Mouse (Mus musculus) C2C12 (cell line): Measurements from ENCODE around the gene Hrasls. TPM values are rescaled to one million over a fixed set of nuclear protein-coding genes. Genes with fewer than 3 reads are reported as not detected.

Experiments used
- H3K27me3 ChIP-seq: one replicate; pipeline ENCODE4 v1.6.1; 2011; ENCODE audit not compliant: control insufficient read depth, insufficient read depth, insufficient read length
- H3K36me3 ChIP-seq: one replicate; pipeline ENCODE4 v1.6.1; 2011; ENCODE audit not compliant: control insufficient read depth, insufficient read depth
- H3K4me3 ChIP-seq: one replicate; pipeline ENCODE4 v1.5.1; 2011; ENCODE audit warnings: mild to moderate bottlenecking, control low read depth; ENCODE audit not compliant: poor library complexity, insufficient read depth, severe bottlenecking
- H3K79me2 ChIP-seq: one replicate; pipeline ENCODE4 v1.6.1; 2011; ENCODE audit not compliant: control insufficient read depth, insufficient read depth
- H3K79me3 ChIP-seq: one replicate; pipeline ENCODE4 v1.6.1; 2011; ENCODE audit warnings: low read depth, control low read depth
- H3ac ChIP-seq: one replicate; pipeline ENCODE3; 2011; ENCODE audit warnings: low read depth; ENCODE audit not compliant: control insufficient read depth, insufficient read length
- CEBPB ChIP-seq: IDR thresholded peaks from one replicate; pipeline ENCODE4 v1.6.1; 2011; ENCODE audit warnings: low read depth, mild to moderate bottlenecking, control low read depth, moderate library complexity
- CTCF ChIP-seq: IDR thresholded peaks from one replicate; pipeline ENCODE4 v1.5.1; 2011; ENCODE audit not compliant: control insufficient read depth, insufficient read depth, insufficient read length
- FOSL1 ChIP-seq: IDR thresholded peaks from one replicate; pipeline ENCODE4 v1.8.0; 2011; ENCODE audit warnings: mild to moderate bottlenecking, low read length; ENCODE audit not compliant: poor library complexity, insufficient read depth, severe bottlenecking
- MAX ChIP-seq: IDR thresholded peaks from one replicate; pipeline ENCODE4 v1.6.1; 2011; ENCODE audit warnings: mild to moderate bottlenecking, control low read depth
- MYOD1 ChIP-seq: IDR thresholded peaks from one replicate; pipeline ENCODE4 v1.6.1; 2011; ENCODE audit warnings: low read depth; ENCODE audit not compliant: control insufficient read depth, insufficient read length
- MYOG ChIP-seq: IDR thresholded peaks from one replicate; pipeline ENCODE4 v1.6.1; 2011; ENCODE audit not compliant: control insufficient read depth, insufficient read length; ENCODE audit errors: extremely low read depth
- USF1 ChIP-seq: IDR thresholded peaks from one replicate; pipeline ENCODE4 v1.6.1; 2011; ENCODE audit warnings: low read depth, mild to moderate bottlenecking, control low read depth, moderate library complexity
- long read RNA-seq, 2 experiments: library from polyadenylated mRNA; unstranded; transcript quantifications; one replicate each; pipeline ENCODE4 v2.0.0; 2019 to 2020
- polyA plus RNA-seq: library from polyadenylated mRNA; unstranded; fragments of >200 nt; fragmentation: generic; extraction: Trizol; gene quantifications from one replicate; pipeline ENCODE4 v1.2.1, GENCODE M21; 2012; ENCODE audit warnings: missing spikeins

Hrasls gene
- polyA plus RNA-seq: 1.1 TPM
- long read RNA-seq, experiment 1: 0 reads
- long read RNA-seq, experiment 2: 0 reads

DNA sequence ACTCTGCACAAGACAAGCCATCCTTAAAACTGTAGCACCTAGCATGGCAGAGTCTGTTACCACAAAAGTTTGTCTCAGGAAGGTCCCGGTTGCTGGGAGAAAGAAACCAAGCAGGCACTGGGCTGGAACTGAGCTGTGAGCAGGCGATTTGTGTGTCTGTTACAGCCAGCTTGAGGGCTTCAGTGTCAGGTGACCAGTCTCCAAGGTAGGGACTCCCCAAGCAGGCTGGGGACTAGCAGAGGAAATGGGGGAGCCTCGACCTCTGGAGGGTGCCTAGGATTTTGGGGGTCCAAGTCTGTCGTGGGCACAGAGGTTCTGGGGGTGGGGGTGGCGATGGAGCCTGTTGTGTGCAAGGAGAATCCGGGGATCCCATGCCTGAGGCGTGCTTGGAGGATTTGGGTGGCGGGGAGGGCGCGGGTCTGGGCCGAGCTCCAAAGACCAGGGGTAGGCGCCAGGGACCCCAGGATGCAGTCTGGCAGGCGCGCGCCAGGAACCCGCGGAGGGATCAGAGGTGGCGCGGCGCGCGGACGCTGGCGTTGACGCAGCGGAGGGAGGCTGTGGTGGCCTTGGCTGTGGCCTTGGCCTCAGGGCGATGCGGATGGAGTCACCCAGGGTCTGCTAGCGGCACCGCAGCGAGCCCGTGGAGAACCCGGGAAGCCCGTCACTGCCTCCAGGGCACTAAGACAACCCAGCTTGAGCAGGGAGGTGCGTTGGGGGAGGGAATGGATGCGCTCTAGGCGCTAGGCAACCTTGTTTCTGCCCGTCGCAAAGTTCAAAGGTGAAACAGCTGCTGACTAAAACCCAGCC is at the start of gene Hrasls:
TSS of gene Hrasls (plus strand) at position 91 of the 807 bp plus-strand sequence.
- TF ChIP-seq MYOD1 (no peak), CTCF (no peak), CEBPB (no peak), MAX (no peak), USF1 (no peak), MYOG (no peak), FOSL1 (no peak)
- H3K4me3 ChIP-seq: no peak within 1 kb of the TSS
- H3K79me3 ChIP-seq: no peaks in the 10 kb centered on the region
- H3ac ChIP-seq: no peak within 1 kb of the TSS
- H3K79me2 ChIP-seq: no peaks in the 10 kb centered on the region
- no peaks in the 10 kb centered on the region for H3K27me3 ChIP-seq
- H3K36me3 ChIP-seq: no peaks in the 10 kb centered on the region

GRCm38 (mm10) chr16:29162271-29162670 is 47.2 kb upstream of the Hrasls start:
- Histone ChIP-seq H3K4me3 (no peak overlapping the region), H3K27me3 (no peaks in the 10 kb centered on the region), H3K79me2 (no peaks in the 10 kb centered on the region), H3K36me3 (no peaks in the 10 kb centered on the region), H3ac (no peak overlapping the region), H3K79me3 (no peaks in the 10 kb centered on the region)
- no peak for TF ChIP-seq MYOG
- TF ChIP-seq CTCF: no peak
- TF ChIP-seq MYOD1: no peak
- no peak for TF ChIP-seq USF1
- TF ChIP-seq MAX: no peak
- TF ChIP-seq FOSL1: no peak
- TF ChIP-seq CEBPB: no peak

- no peaks in the 10 kb centered on the region for H3K36me3 ChIP-seq
- no peaks in the 10 kb centered on the region for H3K27me3 ChIP-seq
- no peak overlapping the region for H3ac ChIP-seq
- TF ChIP-seq MYOD1 (no peak), CTCF (no peak), MAX (no peak), USF1 (no peak), MYOG (no peak), FOSL1 (no peak), CEBPB (no peak)
- H3K4me3 ChIP-seq: no peak overlapping the region
- H3K79me2 ChIP-seq: no peaks in the 10 kb centered on the region
- H3K79me3 ChIP-seq: no peaks in the 10 kb centered on the region
These were observed 42.4 kb upstream of the Hrasls start for GRCm38 (mm10) chr16:29167051-29167450.

DNA sequence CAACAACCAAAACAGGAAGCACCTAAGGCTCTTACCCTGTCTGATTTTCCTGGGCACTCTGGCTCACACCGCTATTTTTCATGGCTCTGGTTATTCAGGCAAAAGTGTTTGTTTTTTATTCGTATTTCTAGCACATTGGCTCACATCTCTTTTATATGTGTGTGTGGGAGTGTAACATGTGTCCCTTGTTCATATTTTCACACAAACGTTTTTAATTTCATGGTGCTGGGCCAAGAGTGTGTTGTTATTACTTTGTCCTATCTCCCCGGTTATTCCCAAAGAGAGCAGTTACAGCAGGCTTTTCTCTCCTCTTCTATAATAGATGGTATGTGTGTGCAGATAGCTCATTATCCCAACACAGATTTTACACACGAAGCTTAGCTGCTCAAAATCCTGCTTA is 37.8 kb upstream of the Hrasls start:
- Histone ChIP-seq H3K27me3 (no peaks in the 10 kb centered on the region), H3K79me2 (no peaks in the 10 kb centered on the region), H3K79me3 (no peaks in the 10 kb centered on the region), H3ac (no peak overlapping the region), H3K4me3 (no peak overlapping the region), H3K36me3 (no peaks in the 10 kb centered on the region)
- no peak for TF ChIP-seq USF1
- TF ChIP-seq MAX: no peak
- TF ChIP-seq CTCF: no peak
- TF ChIP-seq MYOD1: no peak
- TF ChIP-seq CEBPB: no peak
- TF ChIP-seq FOSL1: no peak
- TF ChIP-seq MYOG: no peak

DNA sequence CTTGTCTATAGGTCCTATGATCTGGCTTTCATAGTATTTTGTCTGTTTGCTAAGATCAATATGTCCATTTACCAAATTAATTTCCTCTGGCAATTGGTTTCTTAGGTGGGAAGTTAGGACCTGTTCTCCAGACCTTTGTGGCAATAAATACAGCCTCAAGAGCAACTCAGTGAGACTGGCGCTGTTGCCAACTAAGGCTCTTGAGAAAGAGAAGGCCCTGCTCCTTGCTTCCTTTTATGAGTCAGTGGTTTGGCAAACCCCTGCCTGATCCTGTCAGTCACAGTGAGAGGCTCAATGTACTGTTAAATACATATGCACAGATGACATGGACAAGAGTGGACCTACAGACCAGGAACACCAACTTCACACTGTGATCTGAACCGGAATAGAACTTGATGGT is 36.3 kb upstream of the Hrasls start:
- no peaks in the 10 kb centered on the region for H3K79me2 ChIP-seq
- TF ChIP-seq USF1 (no peak), MYOG (no peak), CEBPB (no peak), CTCF (no peak)
- H3ac ChIP-seq: no peak overlapping the region
- H3K79me3 ChIP-seq: no peaks in the 10 kb centered on the region
- H3K4me3 ChIP-seq: no peak overlapping the region
- H3K36me3 ChIP-seq: no peaks in the 10 kb centered on the region
- no peaks in the 10 kb centered on the region for H3K27me3 ChIP-seq

DNA sequence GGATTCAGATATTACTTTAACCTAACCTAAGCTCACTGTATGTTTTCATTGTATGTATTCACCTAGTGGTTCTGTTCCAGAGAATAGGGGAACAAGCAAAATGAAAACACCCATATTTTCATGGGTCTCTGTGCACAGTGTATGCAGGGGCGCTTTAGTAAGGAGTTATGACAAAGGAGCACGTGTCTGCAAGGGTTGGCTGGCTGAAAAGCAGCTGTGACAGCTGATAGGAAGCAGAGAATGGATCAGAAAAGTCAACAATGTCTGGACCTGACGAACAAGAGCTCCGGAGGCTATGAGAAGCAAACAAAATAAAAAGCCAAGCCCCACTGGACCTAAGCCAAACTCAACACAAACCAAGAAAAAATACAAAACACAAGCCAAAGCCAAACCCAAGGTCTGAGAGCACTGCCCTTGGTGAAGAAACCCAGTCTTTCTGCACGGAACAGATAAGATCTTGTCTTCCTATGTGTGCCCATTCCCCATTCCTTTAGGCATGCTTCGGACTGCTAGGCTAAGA is 34.6 kb upstream of the Hrasls start:
- H3K36me3 ChIP-seq: no peaks in the 10 kb centered on the region
- H3K4me3 ChIP-seq: no peak overlapping the region
- H3ac ChIP-seq: no peak overlapping the region
- no peaks in the 10 kb centered on the region for H3K79me2 ChIP-seq
- H3K79me3 ChIP-seq: no peaks in the 10 kb centered on the region
- H3K27me3 ChIP-seq: no peaks in the 10 kb centered on the region
- no peak for TF ChIP-seq MAX
- no peak for TF ChIP-seq FOSL1
- no peak for TF ChIP-seq USF1
- TF ChIP-seq CEBPB: no peak
- TF ChIP-seq MYOG: no peak
- TF ChIP-seq CTCF: no peak
- no peak for TF ChIP-seq MYOD1
